Mouse (Mus musculus) stomach, embryonic 14.5 days (tissue): ENCODE results near the gene Adgrb3. TPM values are rescaled to one million over a fixed set of nuclear protein-coding genes. Genes with fewer than 3 reads are reported as not detected.

Source experiments
- ATAC-seq: fragments of 200-750 bp; cut with Nextera tagmentation; 2 replicates; pipeline ENCODE4 v1.8.0; 2017; ENCODE audit warnings: low read depth, moderate TSS enrichment; ENCODE audit not compliant: insufficient number of reproducible peaks, insufficient read depth, low FRiP score
- H3K27ac ChIP-seq: fragments of 300-500 bp; sonication (generic); 2 replicates; pipeline ENCODE4 v1.5.1; 2014; ENCODE audit warnings: mild to moderate bottlenecking, low read length, moderate library complexity, mixed read lengths
- H3K27me3 ChIP-seq: fragments of 300-500 bp; sonication (generic); 2 replicates; pipeline ENCODE4 v1.6.1; 2014; ENCODE audit warnings: low read length, control low read depth, mixed read lengths; ENCODE audit not compliant: control insufficient read depth, insufficient read depth
- H3K36me3 ChIP-seq: fragments of 300-500 bp; sonication (generic); 2 replicates; pipeline ENCODE4 v1.6.1; 2014; ENCODE audit warnings: mild to moderate bottlenecking, control low read depth, low read length, moderate library complexity, mixed read lengths; ENCODE audit not compliant: control insufficient read depth, insufficient read depth
- H3K4me1 ChIP-seq: fragments of 300-500 bp; sonication (generic); 2 replicates; pipeline ENCODE4 v1.6.1; 2014; ENCODE audit warnings: low read length, control low read depth, mixed read lengths; ENCODE audit not compliant: control insufficient read depth, insufficient read depth
- H3K4me2 ChIP-seq: fragments of 300-500 bp; sonication (generic); replicated peaks from 2 replicates; pipeline ENCODE4 v1.6.1; 2014; ENCODE audit warnings: low read depth, low read length, control low read depth
- H3K4me3 ChIP-seq: fragments of 300-500 bp; sonication (generic); 2 replicates; pipeline ENCODE4 v1.5.1; 2014; ENCODE audit warnings: low read depth, low read length, control low read depth
- H3K9ac ChIP-seq: fragments of 300-500 bp; sonication (generic); replicated peaks from 2 replicates; pipeline ENCODE4 v1.6.1; 2014; ENCODE audit warnings: low read depth, mild to moderate bottlenecking, control low read depth, low read length, moderate library complexity, mixed read lengths
- H3K9me3 ChIP-seq: fragments of 300-500 bp; sonication (generic); 2 replicates; pipeline ENCODE4 v1.6.1; 2016; ENCODE audit warnings: low read depth, low read length, control low read depth; ENCODE audit not compliant: control insufficient read depth
- WGBS: fragments of 180-500 bp; shearing (Covaris S2); extraction: QIAGEN DNeasy Blood & Tissue Kit; methylation state at CpG from one replicate; pipeline ENCODE4 v1.1.7; 2014; 5-methylcytosine and 5-hydroxymethylcytosine counted together
- polyA plus RNA-seq: library from polyadenylated mRNA; unstranded; fragments of >200 nt; fragmentation: Nextera tagmentation; extraction: Ambion mirVana; gene quantifications from 2 replicates; pipeline ENCODE4 v1.2.1, GENCODE M21; 2014

Gene Adgrb3
- polyA plus RNA-seq, 1 experiment from 2014 or later: 5.6 TPM

- Histone ChIP-seq H3K9me3 (no peaks in the 10 kb centered on the region), H3K27me3 (no peaks in the 10 kb centered on the region), H3K9ac (no peak overlapping the region), H3K4me1 (no peaks in the 10 kb centered on the region), H3K36me3 (no peaks in the 10 kb centered on the region), H3K27ac (no peak overlapping the region), H3K4me3 (no peak overlapping the region), H3K4me2 (no peak overlapping the region)
- 79% methylated on average over 2 of the region's 2 CpGs for WGBS
- no peak for ATAC-seq
Observed at GRCm38 (mm10) chr1:25706299-25706698, 123.2 kb downstream of the Adgrb3 start.

GRCm38 (mm10) chr1:25698702-25699250 lies 130.7 kb downstream of the Adgrb3 start:
- Histone ChIP-seq H3K36me3 (no peaks in the 10 kb centered on the region), H3K27me3 (no peaks in the 10 kb centered on the region), H3K9ac (no peak overlapping the region), H3K4me2 (no peak overlapping the region), H3K4me3 (no peak overlapping the region), H3K9me3 (no peaks in the 10 kb centered on the region), H3K4me1 (no peaks in the 10 kb centered on the region), H3K27ac (no peak overlapping the region)
- no peak for ATAC-seq
- 88% methylated on average over 6 of the region's 6 CpGs for WGBS

- no peak for ATAC-seq
- Histone ChIP-seq H3K9me3 (no peaks in the 10 kb centered on the region), H3K4me2 (no peak overlapping the region), H3K36me3 (no peaks in the 10 kb centered on the region), H3K4me1 (no peaks in the 10 kb centered on the region), H3K4me3 (no peak overlapping the region), H3K27ac (no peak overlapping the region), H3K27me3 (no peaks in the 10 kb centered on the region), H3K9ac (no peak overlapping the region)
- 90% methylated on average over 4 of the region's 4 CpGs for WGBS
Observed at GRCm38 (mm10) chr1:25697179-25697578, 132.3 kb downstream of the Adgrb3 start.

GRCm38 (mm10) chr1:25696771-25697170 lies 132.7 kb downstream of the Adgrb3 start:
- H3K4me1 ChIP-seq: no peaks in the 10 kb centered on the region
- H3K9ac ChIP-seq: no peak overlapping the region
- no peak overlapping the region for H3K27ac ChIP-seq
- H3K4me3 ChIP-seq: no peak overlapping the region
- no peaks in the 10 kb centered on the region for H3K36me3 ChIP-seq
- 65% methylated on average over 3 of the region's 3 CpGs for WGBS
- no peak overlapping the region for H3K4me2 ChIP-seq
- no peak for ATAC-seq
- H3K27me3 ChIP-seq: no peaks in the 10 kb centered on the region
- no peaks in the 10 kb centered on the region for H3K9me3 ChIP-seq

- Histone ChIP-seq H3K4me1 (no peaks in the 10 kb centered on the region), H3K36me3 (no peaks in the 10 kb centered on the region), H3K9me3 (no peaks in the 10 kb centered on the region), H3K27me3 (no peaks in the 10 kb centered on the region), H3K9ac (no peak overlapping the region), H3K27ac (no peak overlapping the region), H3K4me3 (no peak overlapping the region), H3K4me2 (no peak overlapping the region)
- ATAC-seq: no peak
- WGBS: 53% methylated on average over 3 of the region's 3 CpGs
Observed at GRCm38 (mm10) chr1:25682118-25682517, 147.4 kb downstream of the Adgrb3 start.

- Histone ChIP-seq H3K4me3 (no peak overlapping the region), H3K36me3 (no peaks in the 10 kb centered on the region), H3K27ac (no peak overlapping the region), H3K9me3 (no peaks in the 10 kb centered on the region), H3K27me3 (no peaks in the 10 kb centered on the region), H3K4me2 (no peak overlapping the region), H3K4me1 (no peaks in the 10 kb centered on the region), H3K9ac (no peak overlapping the region)
- no peak for ATAC-seq
- WGBS: 55% methylated on average over 2 of the region's 2 CpGs
Observed at GRCm38 (mm10) chr1:25679656-25680055, 149.9 kb downstream of the Adgrb3 start.

GRCm38 (mm10) chr1:25652717-25653116 lies 176.8 kb downstream of the Adgrb3 start:
- H3K4me3 ChIP-seq: no peak overlapping the region
- H3K9me3 ChIP-seq: no peaks in the 10 kb centered on the region
- H3K27me3 ChIP-seq: no peaks in the 10 kb centered on the region
- H3K27ac ChIP-seq: no peak overlapping the region
- H3K9ac ChIP-seq: no peak overlapping the region
- WGBS: 97% methylated on average over 1 of the region's 1 CpGs
- H3K4me1 ChIP-seq: no peaks in the 10 kb centered on the region
- H3K4me2 ChIP-seq: no peak overlapping the region
- no peaks in the 10 kb centered on the region for H3K36me3 ChIP-seq
- no peak for ATAC-seq

- no peaks in the 10 kb centered on the region for H3K9me3 ChIP-seq
- WGBS: 79% methylated on average over 5 of the region's 5 CpGs
- H3K4me2 ChIP-seq: no peak overlapping the region
- H3K36me3 ChIP-seq: no peaks in the 10 kb centered on the region
- no peak overlapping the region for H3K9ac ChIP-seq
- no peaks in the 10 kb centered on the region for H3K4me1 ChIP-seq
- no peak for ATAC-seq
- H3K27ac ChIP-seq: no peak overlapping the region
- H3K4me3 ChIP-seq: no peak overlapping the region
- no peaks in the 10 kb centered on the region for H3K27me3 ChIP-seq
Observed at GRCm38 (mm10) chr1:25644256-25644655, 185.3 kb downstream of the Adgrb3 start.

- H3K36me3 ChIP-seq: no peaks in the 10 kb centered on the region
- no peaks in the 10 kb centered on the region for H3K4me1 ChIP-seq
- WGBS: 66% methylated on average over 4 of the region's 4 CpGs
- no peaks in the 10 kb centered on the region for H3K9me3 ChIP-seq
- H3K4me3 ChIP-seq: no peak overlapping the region
- no peak overlapping the region for H3K27ac ChIP-seq
- H3K9ac ChIP-seq: no peak overlapping the region
- no peaks in the 10 kb centered on the region for H3K27me3 ChIP-seq
- no peak overlapping the region for H3K4me2 ChIP-seq
- no peak for ATAC-seq
Observed at GRCm38 (mm10) chr1:25621458-25621857, 208.0 kb downstream of the Adgrb3 start.
